Mouse (Mus musculus) hindlimb bud, embryonic 11.5 days (tissue): ENCODE measurements at regions not wholly inside any gene's neighbourhood (a gene's known extent, or its start where the extent isn't known, plus 50 kb on each side); places are given as distances from the start of the nearest gene placed in this dataset.

Source experiments
- DNase-seq: peaks from one replicate; pipeline ENCODE4 v3.0.0-alpha.2; 2012; ENCODE audit warnings: low read depth, low spot score; ENCODE audit errors: extremely low spot score

GRCm38 (mm10) chr16:24102854-24103690 lies 114.4 kb upstream of the Bcl6 start:
- DNase-seq = no peak

- DNase-seq = no peak
These were observed 108.9 kb upstream of the Bcl6 start for GRCm38 (mm10) chr16:24097596-24097995.

GRCm38 (mm10) chr16:24096076-24096475 lies 107.4 kb upstream of the Bcl6 start:
- DNase-seq = no peak

GRCm38 (mm10) chr16:24095630-24096029 lies 107.0 kb upstream of the Bcl6 start:
- DNase-seq = no peak

GRCm38 (mm10) chr16:24094566-24094965 lies 105.9 kb upstream of the Bcl6 start:
- no peak for DNase-seq

GRCm38 (mm10) chr16:24093624-24094023 lies 105.0 kb upstream of the Bcl6 start:
- DNase-seq = no peak

GRCm38 (mm10) chr16:24092616-24093525 lies 104.2 kb upstream of the Bcl6 start:
- DNase-seq = no peak

GRCm38 (mm10) chr16:24092136-24092535 lies 103.5 kb upstream of the Bcl6 start:
- DNase-seq = no peak

- DNase-seq = no peak
These were observed 102.3 kb upstream of the Bcl6 start for GRCm38 (mm10) chr16:24090981-24091380.

GRCm38 (mm10) chr16:24089840-24090762 lies 101.4 kb upstream of the Bcl6 start:
- DNase-seq = no peak

GRCm38 (mm10) chr16:24083966-24084365 lies 95.3 kb upstream of the Bcl6 start:
- DNase-seq = no peak

GRCm38 (mm10) chr16:24080471-24080870 lies 91.8 kb upstream of the Bcl6 start:
- no peak for DNase-seq

GRCm38 (mm10) chr16:24078622-24079021 lies 90.0 kb upstream of the Bcl6 start:
- DNase-seq = no peak

GRCm38 (mm10) chr16:24077428-24077827 lies 88.8 kb upstream of the Bcl6 start:
- DNase-seq = no peak

GRCm38 (mm10) chr16:24076799-24077136 lies 88.1 kb upstream of the Bcl6 start:
- no peak for DNase-seq

- no peak for DNase-seq
These were observed 87.6 kb upstream of the Bcl6 start for GRCm38 (mm10) chr16:24076109-24076798.

- no peak for DNase-seq
These were observed 85.1 kb upstream of the Bcl6 start for GRCm38 (mm10) chr16:24073613-24074244.

GRCm38 (mm10) chr16:24073065-24073464 lies 84.4 kb upstream of the Bcl6 start:
- DNase-seq = no peak

GRCm38 (mm10) chr16:24069411-24069810 lies 80.8 kb upstream of the Bcl6 start:
- no peak for DNase-seq

- DNase-seq = no peak
These were observed 79.7 kb upstream of the Bcl6 start for GRCm38 (mm10) chr16:24068250-24068813.
